Mouse (Mus musculus) neural tube, embryonic 11.5 days (tissue): ENCODE measurements around the gene Rin3. TPM values are rescaled to one million over a fixed set of nuclear protein-coding genes. Genes with fewer than 3 reads are reported as not detected.

Experiments used
- ATAC-seq: fragments of 200-750 bp; cut with Nextera tagmentation; 2 replicates; pipeline ENCODE4 v1.8.0; 2017; ENCODE audit warnings: moderate number of reproducible peaks, mild to moderate bottlenecking, moderate TSS enrichment, moderate library complexity; ENCODE audit not compliant: insufficient read depth, low FRiP score, low TSS enrichment
- DNase-seq: peaks from one replicate; pipeline ENCODE4 v3.0.0-alpha.2; 2015; ENCODE audit warnings: low spot score
- H3K27ac ChIP-seq: fragments of 300-500 bp; sonication (generic); 2 replicates; pipeline ENCODE4 v1.5.1; 2014; ENCODE audit warnings: low read depth, mild to moderate bottlenecking, low read length
- H3K27me3 ChIP-seq: fragments of 300-500 bp; sonication (generic); 2 replicates; pipeline ENCODE4 v1.6.1; 2014; ENCODE audit warnings: mild to moderate bottlenecking, low read length, mixed read lengths; ENCODE audit not compliant: control insufficient read depth, insufficient read depth
- H3K36me3 ChIP-seq: fragments of 300-500 bp; sonication (generic); 2 replicates; pipeline ENCODE4 v1.6.1; 2014; ENCODE audit warnings: mild to moderate bottlenecking, low read length, moderate library complexity, mixed read lengths; ENCODE audit not compliant: control insufficient read depth, insufficient read depth
- H3K4me1 ChIP-seq: fragments of 300-500 bp; sonication (generic); 2 replicates; pipeline ENCODE4 v1.6.1; 2014; ENCODE audit warnings: low read length, mixed read lengths; ENCODE audit not compliant: control insufficient read depth, insufficient read depth
- H3K4me2 ChIP-seq: fragments of 300-500 bp; sonication (generic); 2 replicates; pipeline ENCODE4 v1.6.1; 2014; ENCODE audit warnings: low read depth, mild to moderate bottlenecking, moderate library complexity
- H3K4me3 ChIP-seq: fragments of 300-500 bp; sonication (generic); 2 replicates; pipeline ENCODE4 v1.5.1; 2014; ENCODE audit warnings: low read depth, low read length
- H3K9ac ChIP-seq: fragments of 300-500 bp; sonication (generic); 2 replicates; pipeline ENCODE4 v1.6.1; 2014; ENCODE audit warnings: mild to moderate bottlenecking, low read length
- H3K9me3 ChIP-seq: fragments of 300-500 bp; sonication (generic); 2 replicates; pipeline ENCODE4 v1.6.1; 2016; ENCODE audit warnings: low read length; ENCODE audit not compliant: control insufficient read depth
- WGBS: fragments of 180-500 bp; shearing (Covaris S2); extraction: QIAGEN DNeasy Blood & Tissue Kit; methylation state at CpG from one replicate; pipeline ENCODE4 v1.1.7; 2014; 5-methylcytosine and 5-hydroxymethylcytosine counted together
- polyA plus RNA-seq: library from polyadenylated mRNA; unstranded; fragments of >200 nt; fragmentation: Nextera tagmentation; extraction: Ambion mirVana; gene quantifications from 2 replicates; pipeline ENCODE4 v1.2.1, GENCODE M21; 2014

Rin3 gene
- 3.7 and 5.0 TPM in 2 replicates for polyA plus RNA-seq

GRCm38 (mm10) chr12:102282763-102283482, at the start of gene Rin3:
Gene Rin3, plus strand, starts transcription at chr12:102283048.
- WGBS: under 1% methylated on average over 75 of the region's 75 CpGs

GRCm38 (mm10) chr12:102235551-102235950, 47.3 kb upstream of the Rin3 start:
- WGBS: 81% methylated on average over 3 of the region's 3 CpGs
- no peaks in the 10 kb centered on the region for H3K4me1 ChIP-seq
- DNase-seq (no peak), ATAC-seq (no peak)
- H3K36me3 ChIP-seq: no peaks in the 10 kb centered on the region
- no peak overlapping the region for H3K4me2 ChIP-seq
- no peak overlapping the region for H3K9ac ChIP-seq
- H3K9me3 ChIP-seq: no peaks in the 10 kb centered on the region
- H3K4me3 ChIP-seq: no peak overlapping the region
- no peaks in the 10 kb centered on the region for H3K27me3 ChIP-seq
- H3K27ac ChIP-seq: no peak overlapping the region

More at GRCm38 (mm10) chr12:102282763-102283482, at the start of gene Rin3:
- no peaks in the 10 kb centered on the region for H3K4me1 ChIP-seq
- no peaks in the 10 kb centered on the region for H3K36me3 ChIP-seq
- DNase-seq: peak; percentile 63
- peak; percentile 67 for ATAC-seq
- H3K9ac ChIP-seq: peak within 1 kb of the TSS; percentile 71
- H3K4me2 ChIP-seq: peak within 1 kb of the TSS; percentile 97
- H3K4me3 ChIP-seq: peak within 1 kb of the TSS; percentile 43
- H3K27ac ChIP-seq: no peak within 1 kb of the TSS
- no peaks in the 10 kb centered on the region for H3K9me3 ChIP-seq
- no peaks in the 10 kb centered on the region for H3K27me3 ChIP-seq

GRCm38 (mm10) chr12:102236317-102236716, 46.5 kb upstream of the Rin3 start:
- no peak for ATAC-seq

DNA sequence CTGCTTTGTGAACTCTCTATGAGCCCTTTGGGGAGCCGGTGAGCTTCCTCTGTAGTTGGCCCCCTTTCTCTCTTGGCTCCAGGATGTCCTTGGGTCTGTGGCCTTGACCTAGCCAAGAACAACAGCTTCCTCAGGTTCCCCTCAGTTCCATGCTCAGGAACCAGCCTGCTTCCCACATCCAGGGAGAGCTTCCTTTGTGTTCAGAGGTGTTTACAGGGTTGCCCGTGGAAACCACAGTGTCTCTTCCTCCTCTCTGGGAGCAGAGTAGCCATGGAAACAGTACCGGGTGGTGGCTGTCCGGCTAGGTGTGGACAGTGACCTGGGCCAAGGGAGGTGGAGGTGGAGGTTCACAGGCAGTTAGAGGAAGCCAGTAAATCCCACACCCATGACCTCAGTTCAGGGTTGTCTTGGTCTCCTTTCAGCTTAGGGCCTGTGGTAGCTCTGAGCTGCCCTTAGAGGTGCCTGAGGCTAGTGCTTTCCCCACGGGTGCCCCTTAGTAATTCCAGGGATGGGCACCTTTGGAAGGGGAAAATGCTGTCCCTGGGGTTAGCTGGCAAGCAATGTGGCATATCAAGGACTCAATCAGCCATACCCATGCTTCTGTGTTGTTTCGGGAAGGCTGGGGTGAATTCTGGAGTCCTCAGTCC, 40.6 kb upstream of the Rin3 start:
- DNase-seq: no peak
- Histone ChIP-seq H3K27ac (no peak overlapping the region), H3K9ac (no peak overlapping the region), H3K4me2 (no peak overlapping the region), H3K4me3 (no peak overlapping the region), H3K4me1 (no peaks in the 10 kb centered on the region), H3K9me3 (no peaks in the 10 kb centered on the region), H3K27me3 (no peaks in the 10 kb centered on the region), H3K36me3 (no peaks in the 10 kb centered on the region)
- 61% methylated on average over 6 of the region's 6 CpGs for WGBS
- no peak for ATAC-seq

More at GRCm38 (mm10) chr12:102236317-102236716, 46.5 kb upstream of the Rin3 start:
- DNase-seq: no peak
- Histone ChIP-seq H3K27ac (no peak overlapping the region), H3K4me2 (no peak overlapping the region), H3K9me3 (no peaks in the 10 kb centered on the region), H3K36me3 (no peaks in the 10 kb centered on the region), H3K4me1 (no peaks in the 10 kb centered on the region), H3K27me3 (no peaks in the 10 kb centered on the region), H3K9ac (no peak overlapping the region), H3K4me3 (no peak overlapping the region)
- WGBS: 85% methylated on average over 6 of the region's 6 CpGs

GRCm38 (mm10) chr12:102243915-102244314, 38.9 kb upstream of the Rin3 start:
- ATAC-seq (no peak), DNase-seq (no peak)
- Histone ChIP-seq H3K27ac (no peak overlapping the region), H3K27me3 (no peaks in the 10 kb centered on the region), H3K36me3 (no peaks in the 10 kb centered on the region), H3K4me3 (no peak overlapping the region), H3K4me1 (no peaks in the 10 kb centered on the region), H3K9me3 (no peaks in the 10 kb centered on the region), H3K9ac (no peak overlapping the region), H3K4me2 (no peak overlapping the region)
- WGBS: 44% methylated on average over 1 of the region's 1 CpGs

DNA sequence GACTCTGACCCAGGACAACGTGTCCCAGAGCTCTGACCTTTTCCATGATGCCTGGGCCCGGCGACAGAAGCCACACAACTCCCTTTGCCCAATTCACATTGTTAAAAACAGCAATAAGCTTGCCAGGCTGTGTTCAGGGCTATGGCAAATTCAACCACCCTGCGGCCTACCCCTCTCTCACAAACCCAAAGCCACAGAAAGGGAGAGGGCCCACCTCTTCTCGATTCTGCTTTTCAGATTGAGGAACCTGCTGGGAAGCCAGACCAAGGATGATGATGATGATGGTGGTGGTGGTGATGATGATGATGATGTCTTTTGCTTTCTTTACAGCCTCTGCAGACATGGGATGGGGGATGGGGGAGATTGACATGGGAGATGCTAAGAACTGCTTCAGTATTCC, 36.6 kb upstream of the Rin3 start:
- H3K4me3 ChIP-seq: no peak overlapping the region
- H3K36me3 ChIP-seq: no peaks in the 10 kb centered on the region
- no peak for DNase-seq
- no peak overlapping the region for H3K4me2 ChIP-seq
- no peaks in the 10 kb centered on the region for H3K27me3 ChIP-seq
- WGBS: 96% methylated on average over 5 of the region's 5 CpGs
- H3K4me1 ChIP-seq: no peaks in the 10 kb centered on the region
- no peak for ATAC-seq
- H3K9me3 ChIP-seq: no peaks in the 10 kb centered on the region
- no peak overlapping the region for H3K27ac ChIP-seq
- no peak overlapping the region for H3K9ac ChIP-seq

DNA sequence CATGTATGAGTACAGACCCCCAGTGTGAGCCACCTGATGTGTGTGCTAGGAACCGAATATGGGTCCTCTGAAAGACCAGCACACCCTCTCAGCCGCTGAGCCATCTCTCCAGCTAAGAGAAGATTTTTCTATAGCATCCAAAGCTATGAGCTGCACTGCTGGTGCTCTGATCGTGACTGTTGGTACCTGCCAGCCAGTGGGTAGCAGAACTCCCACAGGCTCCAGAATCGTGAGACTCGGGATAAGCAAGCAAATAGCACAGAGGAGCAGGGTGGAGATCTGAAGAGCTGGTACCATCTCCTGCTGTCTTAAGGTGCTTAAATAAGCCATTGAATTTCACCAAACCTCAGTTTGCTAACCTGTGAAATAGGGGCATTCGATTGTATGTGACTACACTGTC, 34.7 kb upstream of the Rin3 start:
- Histone ChIP-seq H3K4me1 (no peaks in the 10 kb centered on the region), H3K27me3 (no peaks in the 10 kb centered on the region), H3K9ac (no peak overlapping the region), H3K4me2 (no peak overlapping the region), H3K4me3 (no peak overlapping the region), H3K36me3 (no peaks in the 10 kb centered on the region), H3K9me3 (no peaks in the 10 kb centered on the region), H3K27ac (no peak overlapping the region)
- WGBS: 86% methylated on average over 6 of the region's 6 CpGs
- DNase-seq: no peak
- no peak for ATAC-seq

GRCm38 (mm10) chr12:102250316-102250715, 32.5 kb upstream of the Rin3 start:
- DNase-seq (no peak), ATAC-seq (no peak)
- Histone ChIP-seq H3K9me3 (no peaks in the 10 kb centered on the region), H3K4me1 (no peaks in the 10 kb centered on the region), H3K9ac (no peak overlapping the region), H3K27me3 (no peaks in the 10 kb centered on the region), H3K36me3 (no peaks in the 10 kb centered on the region), H3K4me2 (no peak overlapping the region), H3K4me3 (no peak overlapping the region), H3K27ac (no peak overlapping the region)
- 90% methylated on average over 4 of the region's 4 CpGs for WGBS

DNA sequence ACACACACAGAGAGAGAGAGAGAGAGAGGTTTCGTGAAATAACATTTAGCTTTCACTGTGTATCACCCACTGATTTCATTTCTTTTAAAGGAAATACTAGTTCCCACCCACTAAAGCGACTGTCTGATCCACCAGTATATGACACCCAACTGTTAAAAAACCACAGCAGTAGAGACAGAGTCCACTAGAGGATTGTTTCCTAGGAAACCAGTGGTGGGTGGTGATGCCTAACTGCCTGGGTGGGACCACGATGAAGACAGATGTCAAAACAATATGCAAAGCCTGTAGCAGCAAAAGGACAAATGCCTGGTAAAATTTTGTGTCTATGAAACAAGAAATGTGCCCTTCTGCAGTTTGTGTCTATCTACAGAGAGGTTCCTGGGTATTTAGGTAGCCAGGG, 31.8 kb upstream of the Rin3 start:
- ATAC-seq: no peak

More for the DNA sequence above, 31.8 kb upstream of the Rin3 start:
- H3K36me3 ChIP-seq: no peaks in the 10 kb centered on the region
- 79% methylated on average over 3 of the region's 3 CpGs for WGBS
- no peak for DNase-seq
- H3K9me3 ChIP-seq: no peaks in the 10 kb centered on the region
- no peaks in the 10 kb centered on the region for H3K27me3 ChIP-seq
- H3K27ac ChIP-seq: no peak overlapping the region
- no peaks in the 10 kb centered on the region for H3K4me1 ChIP-seq
- no peak overlapping the region for H3K4me3 ChIP-seq
- no peak overlapping the region for H3K9ac ChIP-seq
- H3K4me2 ChIP-seq: no peak overlapping the region
